Mouse (Mus musculus): Measurements from ENCODE around the gene Igbp1.

Gene Igbp1

GRCm38 (mm10) chrX:100494068-100494978 lies at the start of gene Igbp1:
Gene Igbp1, plus strand, starts transcription at chrX:100494291.
- DNase-seq = peak; percentile 77

GRCm38 (mm10) chrX:100468047-100468446 lies 26.0 kb upstream of the Igbp1 start:
- DNase-seq = no peak

GRCm38 (mm10) chrX:100470126-100470525 lies 24.0 kb upstream of the Igbp1 start:
- no peak for DNase-seq

GRCm38 (mm10) chrX:100471491-100471890 lies 22.6 kb upstream of the Igbp1 start:
- no peak for DNase-seq

GRCm38 (mm10) chrX:100475569-100476223 lies 18.4 kb upstream of the Igbp1 start:
- DNase-seq = no peak

- DNase-seq = peak; percentile 32
Measured at GRCm38 (mm10) chrX:100480317-100480716, 13.8 kb upstream of the Igbp1 start.

- DNase-seq = no peak
Measured at GRCm38 (mm10) chrX:100493500-100494067, 507 bp upstream of the Igbp1 start.

- no peak for DNase-seq
Measured at GRCm38 (mm10) chrX:100504175-100504851, 10.2 kb downstream of the Igbp1 start.

GRCm38 (mm10) chrX:100508164-100508563 lies 14.1 kb downstream of the Igbp1 start:
- DNase-seq = no peak

GRCm38 (mm10) chrX:100509921-100510320 lies 15.8 kb downstream of the Igbp1 start:
- DNase-seq = no peak

GRCm38 (mm10) chrX:100516683-100517082 lies 22.6 kb downstream of the Igbp1 start:
- DNase-seq = no peak

GRCm38 (mm10) chrX:100517626-100518025 lies 23.5 kb downstream of the Igbp1 start:
- DNase-seq = no peak

GRCm38 (mm10) chrX:100518532-100518931 lies 24.4 kb downstream of the Igbp1 start:
- no peak for DNase-seq

- DNase-seq = no peak
Measured at GRCm38 (mm10) chrX:100524471-100524870, 30.4 kb downstream of the Igbp1 start, which contains the start of gene Dgat2l6. Gene Dgat2l6, plus strand, starts transcription at chrX:100524838.

GRCm38 (mm10) chrX:100556026-100556425 lies 61.9 kb downstream of the Igbp1 start:
- no peak for DNase-seq

- DNase-seq = no peak
Measured at GRCm38 (mm10) chrX:100565696-100566095, 71.6 kb downstream of the Igbp1 start.
